Mouse (Mus musculus) intestine, embryonic 15.5 days (tissue): Measurements from ENCODE around the gene Ruvbl2. TPM values are rescaled to one million over a fixed set of nuclear protein-coding genes. Genes with fewer than 3 reads are reported as not detected.
A peak's percentile ranks its signal among the peaks of the same experiment; 100 is the strongest.
"Not testable (repeated sequence)": the region's sequence is repeated elsewhere in the genome, so short reads cannot be mapped to it uniquely, and the experiment has no call there.

ENCODE experiments used
- ATAC-seq: fragments of 200-750 bp; cut with Nextera tagmentation; 2 replicates; pipeline ENCODE4 v1.8.0; 2017; ENCODE audit warnings: moderate TSS enrichment, moderate library complexity
- H3K27ac ChIP-seq: fragments of 300-500 bp; sonication (generic); 2 replicates; pipeline ENCODE4 v1.5.1; 2015; ENCODE audit warnings: mild to moderate bottlenecking, inconsistent platforms
- H3K27me3 ChIP-seq: fragments of 300-500 bp; sonication (generic); replicated peaks from 2 replicates; pipeline ENCODE4 v1.6.1; 2015; ENCODE audit warnings: inconsistent platforms
- H3K36me3 ChIP-seq: fragments of 300-500 bp; sonication (generic); 2 replicates; pipeline ENCODE4 v1.6.1; 2015; ENCODE audit warnings: inconsistent platforms
- H3K4me1 ChIP-seq: fragments of 300-500 bp; sonication (generic); replicated peaks from 2 replicates; pipeline ENCODE4 v1.6.1; 2015; ENCODE audit warnings: inconsistent platforms
- H3K4me2 ChIP-seq: fragments of 300-500 bp; sonication (generic); replicated peaks from 2 replicates; pipeline ENCODE4 v1.6.1; 2015; ENCODE audit warnings: mild to moderate bottlenecking, inconsistent platforms
- H3K4me3 ChIP-seq: fragments of 300-500 bp; sonication (generic); replicated peaks from 2 replicates; pipeline ENCODE4 v1.5.1; 2015; ENCODE audit warnings: inconsistent platforms
- H3K9ac ChIP-seq: fragments of 300-500 bp; sonication (generic); 2 replicates; pipeline ENCODE4 v1.6.1; 2015; ENCODE audit warnings: inconsistent platforms
- H3K9me3 ChIP-seq: fragments of 300-500 bp; sonication (generic); 2 replicates; pipeline ENCODE4 v1.6.1; 2016; ENCODE audit warnings: inconsistent platforms
- WGBS: fragments of 180-500 bp; shearing (Covaris S2); methylation state at CpG from one replicate; pipeline ENCODE4 v1.1.7; 2015; 5-methylcytosine and 5-hydroxymethylcytosine counted together
- polyA plus RNA-seq: library from polyadenylated mRNA; unstranded; fragments of >200 nt; fragmentation: Nextera tagmentation; extraction: Ambion mirVana; gene quantifications from 2 replicates; pipeline ENCODE4 v1.2.1, GENCODE M21; 2015

Gene Ruvbl2
- polyA plus RNA-seq, 1 experiment from 2014 or later, result 150 TPM

DNA sequence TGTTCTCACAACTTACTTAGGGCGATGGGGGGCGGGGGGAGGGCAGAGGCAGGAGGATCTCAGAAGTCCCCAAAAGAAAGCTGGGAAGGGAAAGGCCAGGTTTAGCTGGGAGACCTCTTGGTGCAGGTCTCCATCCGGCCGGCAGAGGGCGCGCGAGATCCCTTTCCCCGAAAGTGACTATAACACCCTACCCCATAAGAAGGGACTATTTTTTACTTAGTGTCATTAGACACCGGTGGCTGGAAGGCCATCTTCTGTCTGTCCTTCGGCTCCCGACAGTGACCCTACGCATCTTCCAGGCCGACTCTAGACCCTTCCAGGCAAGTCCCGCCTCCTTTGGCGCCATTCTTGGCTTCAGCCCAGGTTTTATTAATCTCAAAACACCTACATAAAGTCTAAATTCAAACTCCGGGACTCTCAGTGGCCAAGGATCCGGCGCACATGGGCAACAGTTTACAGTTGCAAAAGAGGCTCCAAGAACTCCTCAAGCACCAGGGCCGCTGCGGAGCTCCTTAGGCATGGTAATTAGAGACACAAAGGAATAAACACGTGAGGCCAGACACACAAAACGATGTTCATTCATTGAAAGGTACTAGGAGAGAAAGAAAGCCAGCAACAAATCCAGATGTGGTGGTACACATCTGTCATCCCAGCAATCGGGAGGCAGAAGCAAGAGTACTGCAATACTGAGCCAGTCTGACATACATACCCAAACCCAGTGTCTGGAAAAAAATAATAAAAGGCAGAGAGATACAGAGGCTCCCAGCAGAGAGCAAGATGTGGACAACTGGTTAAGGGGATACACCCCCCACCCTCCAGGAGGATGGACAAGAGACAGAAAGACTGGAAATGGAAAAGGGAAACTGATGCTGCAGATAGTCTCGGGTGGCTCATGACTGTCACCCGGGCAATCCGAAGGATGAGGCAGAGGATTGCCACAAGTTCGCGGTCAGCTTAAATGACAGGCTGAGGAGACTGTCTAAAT, 32.5 kb downstream of the Ruvbl2 start, which contains the start of gene Kcna7:
Gene Kcna7 (plus strand): TSS at position 563 of the 985 bp plus-strand sequence.
- H3K9ac ChIP-seq, result peak within 1 kb of the TSS; percentile 24
- peak; percentile 42 for ATAC-seq
- no peak within 1 kb of the TSS for H3K27ac ChIP-seq
- peak within 1 kb of the TSS; percentile 85 for H3K4me2 ChIP-seq
- H3K27me3 ChIP-seq, result peaks cover 53% of the 10 kb centered on the region
- H3K4me1 ChIP-seq, result peaks cover 8% of the 10 kb centered on the region
- H3K9me3 ChIP-seq, result no peaks in the 10 kb centered on the region
- peak within 1 kb of the TSS; percentile 42 for H3K4me3 ChIP-seq
- 12% methylated on average over 28 of the region's 28 CpGs for WGBS
- H3K36me3 ChIP-seq, result no peaks in the 10 kb centered on the region

DNA sequence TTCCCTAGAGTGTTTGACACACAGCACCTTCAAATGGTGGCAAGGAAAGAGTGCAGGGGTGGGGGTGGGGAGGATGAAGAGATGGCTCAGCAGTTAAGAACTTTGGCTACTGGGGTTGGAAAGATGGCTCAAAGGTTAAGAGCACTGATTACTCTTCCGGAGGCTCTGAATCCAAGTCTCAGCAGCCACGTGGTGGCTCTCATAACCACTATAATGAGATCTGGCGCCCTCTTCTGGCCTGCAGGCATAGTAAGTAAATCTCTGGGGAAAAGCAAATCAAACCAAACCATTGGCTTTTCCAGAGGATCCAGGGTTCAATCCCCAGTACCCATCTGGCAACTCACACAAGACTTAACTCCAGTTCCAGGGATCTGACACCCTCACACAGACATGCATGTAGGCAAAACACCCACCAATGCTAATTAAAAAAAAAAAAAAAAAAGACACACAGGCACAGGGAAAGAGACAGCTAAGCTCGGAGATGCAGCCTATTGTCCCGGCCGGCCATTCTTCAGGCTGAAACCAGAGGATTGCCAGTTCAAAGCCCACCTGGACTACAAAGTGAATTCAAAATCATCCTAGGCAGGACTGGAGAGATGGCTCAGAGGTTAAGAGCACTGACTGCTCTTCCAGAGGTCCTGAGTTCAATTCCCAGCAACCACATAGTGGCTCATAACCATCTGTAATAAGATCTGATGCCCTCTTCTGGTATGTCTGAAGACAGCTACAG, 34.2 kb downstream of the Ruvbl2 start:
- no peak overlapping the region for H3K4me3 ChIP-seq
- no peak overlapping the region for H3K9ac ChIP-seq
- no peaks in the 10 kb centered on the region for H3K36me3 ChIP-seq
- H3K4me1 ChIP-seq, result peaks cover 8% of the 10 kb centered on the region
- H3K27ac ChIP-seq, result no peak overlapping the region
- WGBS, result 46% methylated on average over 6 of the region's 6 CpGs
- peaks cover 36% of the 10 kb centered on the region for H3K27me3 ChIP-seq
- H3K4me2 ChIP-seq, result no peak overlapping the region
- peak; percentile 21; the same call in 1 of the 2 replicates for ATAC-seq
- no peaks in the 10 kb centered on the region for H3K9me3 ChIP-seq

DNA sequence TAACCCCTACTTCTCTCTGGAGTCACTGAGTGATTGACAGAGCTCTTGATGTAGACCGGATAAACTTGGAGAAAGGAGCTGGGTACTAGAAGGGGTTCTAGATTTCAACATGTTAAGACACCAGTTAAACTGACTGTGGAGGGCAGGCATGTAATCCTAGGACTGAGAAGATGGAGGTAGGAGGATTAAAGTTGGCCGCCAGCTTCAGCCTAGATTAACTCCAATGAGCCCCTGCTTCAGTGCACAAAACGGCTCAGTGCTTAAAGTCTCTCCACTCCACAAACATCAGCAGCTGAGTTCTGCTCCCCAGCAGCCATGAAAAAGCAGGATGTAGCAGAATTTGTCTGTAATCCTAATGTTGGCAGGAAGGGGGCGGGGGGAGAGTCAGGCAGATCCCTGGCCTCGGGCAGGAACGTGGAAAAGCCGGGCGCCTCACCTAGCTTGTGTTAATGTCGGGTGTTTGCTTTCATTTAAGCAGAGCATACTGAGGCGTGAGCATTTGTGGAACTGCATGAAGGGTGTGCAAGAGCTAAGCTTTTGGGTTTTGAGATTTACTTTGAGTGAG, 36.3 kb downstream of the Ruvbl2 start:
- Histone ChIP-seq H3K9ac (no peak overlapping the region), H3K36me3 (no peaks in the 10 kb centered on the region), H3K4me2 (no peak overlapping the region), H3K27me3 (peaks cover 15% of the 10 kb centered on the region), H3K27ac (no peak overlapping the region), H3K9me3 (no peaks in the 10 kb centered on the region), H3K4me1 (peaks cover 5% of the 10 kb centered on the region), H3K4me3 (no peak overlapping the region)
- no peak for ATAC-seq
- 66% methylated on average over 10 of the region's 10 CpGs for WGBS

DNA sequence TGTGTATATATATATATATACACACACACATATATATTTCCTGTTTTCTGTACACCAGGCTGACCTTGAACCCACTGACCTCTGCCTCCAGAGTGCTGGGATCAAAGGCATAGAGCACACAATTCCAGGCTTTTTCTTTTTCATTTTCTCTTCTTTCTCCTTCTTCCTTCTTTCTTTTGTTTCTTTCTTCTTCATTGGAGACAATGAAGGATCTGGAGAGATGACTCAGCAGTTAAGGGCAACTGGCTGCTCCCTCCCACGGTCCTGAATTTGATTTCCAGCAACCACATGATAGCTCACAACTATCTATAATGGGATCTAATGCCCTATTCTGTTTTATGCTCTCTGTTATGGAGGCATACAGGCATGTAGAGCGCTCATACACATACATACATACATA, 41.1 kb downstream of the Ruvbl2 start:
- H3K9ac ChIP-seq, result no peak overlapping the region
- 73% methylated on average over 2 of the region's 2 CpGs for WGBS
- no peaks in the 10 kb centered on the region for H3K9me3 ChIP-seq
- H3K27me3 ChIP-seq, result no peaks in the 10 kb centered on the region
- H3K4me1 ChIP-seq, result peaks cover 13% of the 10 kb centered on the region
- peaks cover 5% of the 10 kb centered on the region; the same call in 1 of the 2 replicates for H3K36me3 ChIP-seq
- H3K4me2 ChIP-seq, result no peak overlapping the region
- no peak for ATAC-seq
- no peak overlapping the region for H3K4me3 ChIP-seq
- H3K27ac ChIP-seq, result no peak overlapping the region

DNA sequence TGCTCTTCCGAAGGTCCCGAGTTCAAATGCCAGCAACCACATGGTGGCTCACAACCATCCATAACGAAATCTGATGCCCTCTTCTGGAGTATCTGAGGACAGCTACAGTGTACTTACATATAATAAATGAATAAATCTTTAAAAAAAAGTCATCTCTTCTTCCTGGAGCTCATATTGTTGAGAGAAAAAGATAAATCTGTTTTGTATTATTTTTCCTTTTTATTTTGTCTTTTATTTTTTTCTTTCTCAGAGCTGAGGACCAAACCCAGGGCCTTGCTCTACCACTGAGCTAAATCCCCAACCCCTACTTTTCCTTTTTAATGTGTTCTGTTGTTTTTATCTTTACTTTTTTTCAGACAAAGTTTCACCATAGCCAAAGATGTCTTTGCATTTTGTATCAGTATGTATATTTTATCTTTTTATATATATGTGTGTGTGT, 41.5 kb downstream of the Ruvbl2 start:
- H3K36me3 ChIP-seq, H3K27me3 ChIP-seq, H3K9me3 ChIP-seq: not testable (repeated sequence)
- H3K9ac ChIP-seq, result peak overlapping the region; percentile 52
- H3K4me1 ChIP-seq, result peaks cover 13% of the 10 kb centered on the region
- ATAC-seq, result peak; percentile 51
- H3K4me2 ChIP-seq, result peak overlapping the region; percentile 58
- 0% methylated on average over 3 of the region's 3 CpGs for WGBS
- peak overlapping the region; percentile 40 for H3K4me3 ChIP-seq
- 0 out of 2 replicates have a peak overlapping the region, but pooled peaks have one; percentile 74 for H3K27ac ChIP-seq

DNA sequence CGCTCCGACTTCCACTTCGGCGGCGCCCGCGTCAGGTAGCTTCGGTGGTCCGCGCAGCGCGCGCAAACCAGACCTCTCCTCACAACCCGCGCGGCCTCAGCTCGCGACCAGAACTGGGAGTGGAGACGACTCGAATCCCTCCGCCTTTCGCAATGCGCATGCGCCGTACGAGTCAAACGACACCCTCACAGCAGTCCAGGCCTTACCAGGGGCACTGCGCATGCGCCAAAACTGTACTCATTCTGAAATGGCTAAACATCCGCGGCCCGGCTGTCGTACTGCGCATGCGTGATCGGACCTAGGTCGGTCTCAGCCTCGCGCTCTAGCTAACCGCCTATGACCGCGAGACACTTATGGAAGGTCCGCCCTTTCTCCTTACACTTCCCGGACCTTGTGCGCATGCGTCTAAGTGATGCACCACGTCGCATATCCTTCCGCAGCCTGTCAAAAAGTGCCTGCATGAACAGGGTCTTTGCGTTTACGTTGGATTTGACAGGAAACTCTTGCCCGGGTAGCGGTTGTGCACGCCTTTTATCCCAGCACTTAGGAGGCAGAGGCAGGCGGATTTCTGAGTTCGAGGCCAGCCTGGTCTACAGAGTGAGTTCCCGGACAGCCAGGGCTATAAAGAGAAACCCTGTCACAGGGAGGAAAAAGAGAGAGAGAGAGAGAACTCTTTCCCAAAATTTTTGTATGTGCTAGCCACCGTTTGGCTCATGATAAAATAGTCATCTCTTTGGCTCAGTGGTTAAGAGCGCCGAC, 42.1 kb downstream of the Ruvbl2 start, which contains the start of gene Snrnp70:
Gene Snrnp70 (minus strand): TSS at position 165 of the 759 bp plus-strand sequence.
- Histone ChIP-seq H3K4me3 (peak within 1 kb of the TSS; percentile 79), H3K36me3 (peaks cover 9% of the 10 kb centered on the region), H3K9me3 (no peaks in the 10 kb centered on the region), H3K27me3 (no peaks in the 10 kb centered on the region), H3K27ac (peak within 1 kb of the TSS; percentile 98), H3K4me1 (peaks cover 13% of the 10 kb centered on the region), H3K9ac (peak within 1 kb of the TSS; percentile 91), H3K4me2 (peak within 1 kb of the TSS; percentile 89)
- ATAC-seq, result peak; percentile 98
- WGBS, result under 1% methylated on average over 60 of the region's 60 CpGs

DNA sequence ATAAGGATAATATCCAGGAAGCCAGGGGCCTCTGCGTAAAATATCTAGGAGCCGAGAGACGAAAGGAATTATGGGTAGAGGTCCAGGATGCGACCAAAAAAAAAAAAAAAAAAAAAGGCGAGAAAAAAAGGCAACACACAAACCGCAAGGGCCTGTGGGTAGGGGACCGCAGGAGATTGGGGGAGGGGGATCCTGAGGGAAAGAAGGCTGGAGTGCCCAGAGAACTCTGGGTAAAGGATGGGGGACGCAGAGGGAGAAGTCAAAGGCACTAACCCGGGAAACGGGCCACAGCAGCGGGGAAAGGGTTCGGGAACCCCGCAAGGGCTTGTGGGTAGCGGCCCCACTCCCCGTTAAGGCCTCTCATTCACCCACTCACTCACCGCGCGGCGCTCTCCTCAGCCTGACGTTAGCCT, 42.8 kb downstream of the Ruvbl2 start:
- H3K9ac ChIP-seq, result peak overlapping the region; percentile 91
- WGBS, result under 1% methylated on average over 19 of the region's 20 CpGs
- H3K4me1 ChIP-seq, result peaks cover 13% of the 10 kb centered on the region
- no peaks in the 10 kb centered on the region for H3K27me3 ChIP-seq
- H3K9me3 ChIP-seq, result no peaks in the 10 kb centered on the region
- peak overlapping the region; percentile 79 for H3K4me3 ChIP-seq
- H3K36me3 ChIP-seq, result peaks cover 9% of the 10 kb centered on the region
- H3K27ac ChIP-seq, result peak overlapping the region; percentile 98
- peak overlapping the region; percentile 89 for H3K4me2 ChIP-seq
- peak; percentile 85 for ATAC-seq

DNA sequence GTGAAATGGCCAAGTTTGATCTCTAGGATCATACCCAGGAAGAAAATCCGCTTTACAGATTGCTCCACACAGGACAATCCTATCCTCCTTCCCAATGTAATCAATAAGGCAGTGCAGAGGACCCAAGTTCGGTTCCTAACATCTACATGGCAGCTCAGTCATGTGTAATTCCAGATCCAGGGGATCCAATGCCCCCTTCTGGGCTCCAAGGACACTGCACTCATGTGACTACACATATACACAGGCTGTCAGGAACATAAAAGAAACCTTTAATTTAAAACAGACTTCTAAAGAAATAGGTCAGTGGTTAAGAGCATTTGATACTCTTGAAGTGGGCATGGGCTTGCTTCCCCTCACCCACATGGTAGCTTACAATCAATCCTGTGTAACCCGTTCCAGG, 51.8 kb downstream of the Ruvbl2 start:
- H3K27me3 ChIP-seq, result no peaks in the 10 kb centered on the region
- H3K9me3 ChIP-seq, result no peaks in the 10 kb centered on the region
- no peak for ATAC-seq
- H3K4me3 ChIP-seq, result no peak overlapping the region
- no peak overlapping the region for H3K27ac ChIP-seq
- H3K4me2 ChIP-seq, result no peak overlapping the region
- peaks cover 60% of the 10 kb centered on the region for H3K36me3 ChIP-seq
- no peak overlapping the region for H3K9ac ChIP-seq
- WGBS, result 85% methylated on average over 3 of the region's 3 CpGs
- no peaks in the 10 kb centered on the region for H3K4me1 ChIP-seq

DNA sequence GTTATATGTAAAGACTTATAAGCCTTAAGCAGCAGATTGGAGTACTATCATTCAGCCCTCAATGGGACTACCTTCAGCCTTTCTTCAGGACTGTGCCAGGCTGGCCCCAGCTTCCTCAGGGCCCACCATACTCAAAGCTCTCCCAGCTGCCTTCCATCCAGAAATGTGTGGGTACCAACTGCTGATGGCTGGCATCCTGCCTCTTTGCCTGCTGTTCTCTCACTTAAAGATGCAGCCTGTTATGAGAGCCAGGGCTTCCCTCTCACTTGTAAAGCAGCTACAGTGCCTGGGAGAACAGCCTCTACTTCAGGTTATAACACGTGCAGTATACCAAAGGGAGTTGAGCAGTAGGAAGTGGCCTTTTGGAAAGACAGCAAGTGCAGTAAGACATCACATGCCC, 61.8 kb downstream of the Ruvbl2 start:
- no peaks in the 10 kb centered on the region for H3K9me3 ChIP-seq
- H3K36me3 ChIP-seq, result peaks cover 56% of the 10 kb centered on the region
- 87% methylated on average over 1 of the region's 1 CpGs for WGBS
- ATAC-seq, result no peak
- H3K4me2 ChIP-seq, result no peak overlapping the region
- H3K9ac ChIP-seq, result no peak overlapping the region
- H3K27ac ChIP-seq, result no peak overlapping the region
- H3K27me3 ChIP-seq, result no peaks in the 10 kb centered on the region
- H3K4me3 ChIP-seq, result no peak overlapping the region
- no peaks in the 10 kb centered on the region for H3K4me1 ChIP-seq

DNA sequence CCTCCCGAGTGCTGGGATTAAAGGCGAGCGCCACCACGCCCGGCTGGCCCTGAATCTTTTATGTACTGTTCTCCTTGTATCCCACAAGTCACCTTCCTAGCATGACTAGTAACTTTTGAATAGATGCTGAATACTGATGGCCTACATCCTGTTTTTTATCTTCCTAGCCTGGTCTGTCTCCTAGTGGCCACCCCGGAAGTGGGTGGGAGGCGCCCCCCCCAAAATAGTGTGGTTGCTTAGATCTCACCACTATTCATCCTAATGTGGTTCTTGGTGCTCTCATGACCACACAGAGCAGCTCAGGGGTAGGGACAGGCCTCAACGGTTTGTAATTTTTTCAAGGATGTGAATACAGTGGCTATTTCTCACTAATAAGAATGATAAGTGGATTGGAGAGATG, 63.3 kb downstream of the Ruvbl2 start:
- Histone ChIP-seq H3K4me1 (peaks cover 6% of the 10 kb centered on the region), H3K4me2 (no peak overlapping the region), H3K27ac (no peak overlapping the region), H3K36me3 (peaks cover 43% of the 10 kb centered on the region), H3K9me3 (no peaks in the 10 kb centered on the region), H3K9ac (no peak overlapping the region), H3K27me3 (no peaks in the 10 kb centered on the region; the same call in 1 of the 2 replicates), H3K4me3 (no peak overlapping the region)
- no peak for ATAC-seq
- 94% methylated on average over 8 of the region's 8 CpGs for WGBS

DNA sequence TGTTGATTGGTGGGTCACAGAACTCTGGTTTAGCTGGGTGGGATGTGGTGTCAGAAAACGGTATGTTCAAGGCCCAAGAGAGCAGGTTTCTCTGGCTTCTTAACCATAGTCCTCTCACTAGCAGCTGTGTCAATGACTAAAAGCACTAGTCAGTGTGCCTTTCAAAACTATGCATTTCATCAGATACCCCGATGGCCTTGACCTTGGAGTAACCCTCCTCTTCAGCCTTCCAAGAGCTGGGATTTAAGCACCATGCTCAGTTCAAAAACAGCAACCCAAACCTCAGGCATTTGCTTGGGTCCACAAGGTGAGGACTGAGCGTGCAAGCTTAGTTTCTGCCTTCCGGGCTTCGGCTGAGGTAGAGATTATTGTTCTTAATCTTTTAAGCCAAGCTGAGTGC, 65.5 kb downstream of the Ruvbl2 start:
- Histone ChIP-seq H3K4me3 (no peak overlapping the region), H3K27ac (no peak overlapping the region), H3K27me3 (peaks cover 10% of the 10 kb centered on the region), H3K4me2 (no peak overlapping the region), H3K9me3 (no peaks in the 10 kb centered on the region), H3K36me3 (peaks cover 26% of the 10 kb centered on the region), H3K4me1 (peaks cover 14% of the 10 kb centered on the region), H3K9ac (no peak overlapping the region)
- ATAC-seq, result no peak
- 79% methylated on average over 5 of the region's 5 CpGs for WGBS
